Mouse (Mus musculus) liver, embryonic 14.5 days (tissue): ENCODE measurements around the gene Mtg1. TPM values are rescaled to one million over a fixed set of nuclear protein-coding genes. Genes with fewer than 3 reads are reported as not detected.

Experiments
- ATAC-seq: fragments of 200-750 bp; cut with Nextera tagmentation; 2 replicates; pipeline ENCODE4 v1.8.0; 2017; ENCODE audit warnings: moderate number of reproducible peaks, mild to moderate bottlenecking, moderate library complexity; ENCODE audit not compliant: insufficient read depth
- DNase-seq, 3 experiments: peaks; one replicate each; pipeline ENCODE4 v3.0.0-alpha.2; 2012 to 2013; ENCODE audit warnings: low read depth in 3 of 3, low spot score in 3 of 3
- H3K27ac ChIP-seq: fragments of 300-500 bp; sonication (generic); 2 replicates; pipeline ENCODE4 v1.5.1; 2014; ENCODE audit warnings: moderate library complexity, mild to moderate bottlenecking, control low read depth, inconsistent platforms
- H3K27me3 ChIP-seq: fragments of 300-500 bp; sonication (generic); 2 replicates; pipeline ENCODE4 v1.6.1; 2014; ENCODE audit warnings: mild to moderate bottlenecking, low read length, moderate library complexity; ENCODE audit not compliant: control insufficient read depth, insufficient read depth
- H3K36me3 ChIP-seq: fragments of 300-500 bp; sonication (generic); replicated peaks from 2 replicates; pipeline ENCODE4 v1.6.1; 2014; ENCODE audit warnings: low read depth; ENCODE audit not compliant: control insufficient read depth, insufficient read depth
- H3K4me1 ChIP-seq, 2 experiments: fragments of 200-500 bp in 1 of 2; fragments of 300-500 bp in 1 of 2; sonication (generic) in 1 of 2; replicated peaks; 2 replicates each; pipeline ENCODE4 v1.6.1; 2012 to 2014; ENCODE audit warnings: antibody characterized with exemption in 1 of 2, inconsistent platforms in 1 of 2, low read length in 1 of 2; ENCODE audit not compliant: control insufficient read depth in 2 of 2, insufficient read depth in 2 of 2
- H3K4me2 ChIP-seq: fragments of 300-500 bp; sonication (generic); 2 replicates; pipeline ENCODE4 v1.6.1; 2014; ENCODE audit warnings: low read depth, mild to moderate bottlenecking, control low read depth, moderate library complexity
- H3K4me3 ChIP-seq, 2 experiments: fragments of 200-500 bp in 1 of 2; fragments of 300-500 bp in 1 of 2; sonication (generic) in 1 of 2; 2 replicates each; pipeline ENCODE4 v1.5.1; 2012 to 2014; ENCODE audit warnings: low read depth in 2 of 2, low read length in 2 of 2, mild to moderate bottlenecking in 2 of 2, control low read depth in 1 of 2, inconsistent platforms in 1 of 2, moderate library complexity in 1 of 2; ENCODE audit not compliant: insufficient read depth in 1 of 2
- H3K9ac ChIP-seq: fragments of 300-500 bp; sonication (generic); replicated peaks from 2 replicates; pipeline ENCODE4 v1.6.1; 2014; ENCODE audit warnings: mild to moderate bottlenecking, control low read depth, moderate library complexity
- H3K9me3 ChIP-seq: fragments of 300-500 bp; sonication (generic); 2 replicates; pipeline ENCODE4 v1.6.1; 2016; ENCODE audit warnings: low read length, mixed read lengths; ENCODE audit not compliant: control insufficient read depth
- CTCF ChIP-seq: IDR thresholded peaks from 2 replicates; pipeline ENCODE4 v1.5.1; 2016; ENCODE audit warnings: antibody characterized with exemption, low read depth, control low read depth
- EP300 ChIP-seq: IDR thresholded peaks from 2 replicates; pipeline ENCODE4 v1.6.1; 2016; ENCODE audit warnings: antibody characterized with exemption, low read depth
- WGBS: fragments of 180-500 bp; shearing (Covaris S2); extraction: QIAGEN DNeasy Blood & Tissue Kit; methylation state at CpG from one replicate; pipeline ENCODE4 v1.1.7; 2014; ENCODE audit not compliant: insufficient replicate concordance; 5-methylcytosine and 5-hydroxymethylcytosine counted together
- polyA plus RNA-seq, 2 experiments: library from polyadenylated mRNA; depleted of rRNA in 1 of 2; stranded (reverse) in 1 of 2; unstranded in 1 of 2; fragments of >200 nt; fragmentation: Nextera tagmentation in 1 of 2; extraction: Ambion mirVana in 1 of 2; gene quantifications; 2 replicates each; pipeline versions ENCODE4 v1.2.1 to v1.2.3; 2012 to 2014

The Mtg1 gene
- polyA plus RNA-seq, 2 experiments: 14.6 to 17.3 TPM

- no peaks in the 10 kb centered on the region for H3K9me3 ChIP-seq
- DNase-seq (no peak), ATAC-seq (no peak)
Observed at GRCm38 (mm10) chr7:140154218-140154927, 17.0 kb downstream of the Mtg1 start, which contains the start of gene Sprn. TSS of gene Sprn (minus strand) at chr7:140154877.

DNA sequence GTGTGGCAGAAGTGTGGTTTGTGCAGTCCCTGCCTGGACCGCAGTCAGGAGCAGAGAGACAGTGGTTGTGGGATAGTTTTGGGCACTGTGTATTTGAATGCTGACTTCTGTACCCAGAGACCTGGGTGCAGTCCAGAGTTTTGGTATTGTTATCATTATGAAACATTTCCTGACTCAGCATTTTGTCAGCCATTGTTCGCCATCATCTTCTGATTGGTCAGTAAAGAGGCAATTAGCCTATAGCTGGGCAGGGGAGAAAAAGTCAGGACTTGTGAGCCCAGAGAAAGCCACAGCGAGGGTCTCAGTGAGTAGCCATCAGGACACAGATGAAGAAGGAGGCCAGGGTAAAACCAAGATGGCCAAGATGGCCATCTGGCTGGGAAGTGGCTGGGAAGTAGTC, 23.0 kb downstream of the Mtg1 start:
- H3K4me1 ChIP-seq: no peaks in the 10 kb centered on the region
- no peaks in the 10 kb centered on the region for H3K27me3 ChIP-seq
- H3K9me3 ChIP-seq: no peaks in the 10 kb centered on the region
- no peak overlapping the region for H3K4me3 ChIP-seq
- 49% methylated on average over 3 of the region's 3 CpGs for WGBS
- no peak overlapping the region for H3K4me2 ChIP-seq
- TF ChIP-seq CTCF (no peak), EP300 (no peak)
- H3K9ac ChIP-seq: no peak overlapping the region
- DNase-seq (no peak), ATAC-seq (no peak)
- H3K36me3 ChIP-seq: no peaks in the 10 kb centered on the region
- no peak overlapping the region for H3K27ac ChIP-seq

More at GRCm38 (mm10) chr7:140154218-140154927, 17.0 kb downstream of the Mtg1 start, which contains the start of gene Sprn:
- Histone ChIP-seq H3K4me3 (no peak within 1 kb of the TSS), H3K9ac (no peak within 1 kb of the TSS), H3K27ac (no peak within 1 kb of the TSS), H3K27me3 (peaks cover 27% of the 10 kb centered on the region), H3K4me1 (no peaks in the 10 kb centered on the region), H3K36me3 (no peaks in the 10 kb centered on the region; the same call in 1 of the 2 replicates), H3K4me2 (no peak within 1 kb of the TSS)
- TF ChIP-seq CTCF (no peak), EP300 (no peak)
- 8% methylated on average over 28 of the region's 28 CpGs for WGBS

GRCm38 (mm10) chr7:140164664-140165063, 27.3 kb downstream of the Mtg1 start, which contains the start of gene Olfr522:
TSS of gene Olfr522 (minus strand) at chr7:140164764.
- TF ChIP-seq CTCF (no peak), EP300 (no peak)
- ATAC-seq: no peak

DNA sequence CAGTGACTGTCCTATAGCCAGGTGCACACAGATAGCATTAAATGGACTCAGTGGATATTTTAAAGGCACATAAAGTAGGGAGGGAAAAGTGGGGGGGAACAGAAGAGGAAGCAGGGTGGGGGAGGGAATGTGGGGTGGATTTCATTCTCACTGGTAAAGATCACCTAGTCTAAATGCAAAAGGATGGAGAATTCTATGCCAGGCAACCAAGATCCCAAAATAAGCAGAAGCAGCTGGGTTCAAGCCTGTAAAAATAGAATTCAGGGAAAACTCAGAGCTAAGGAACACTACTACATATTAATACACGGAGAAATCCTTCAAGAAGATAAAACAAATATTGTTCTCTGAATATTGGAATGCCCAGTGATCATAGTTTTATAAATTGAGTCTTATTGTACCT, 30.6 kb downstream of the Mtg1 start:
- DNase-seq (no peak), ATAC-seq (no peak)
- H3K4me3 ChIP-seq: no peak overlapping the region
- TF ChIP-seq CTCF (no peak), EP300 (no peak)
- no peaks in the 10 kb centered on the region for H3K27me3 ChIP-seq
- no peaks in the 10 kb centered on the region for H3K4me1 ChIP-seq
- H3K4me2 ChIP-seq: no peak overlapping the region
- H3K9me3 ChIP-seq: no peaks in the 10 kb centered on the region
- WGBS: 55% methylated on average over 1 of the region's 1 CpGs
- no peaks in the 10 kb centered on the region for H3K36me3 ChIP-seq
- H3K9ac ChIP-seq: no peak overlapping the region
- H3K27ac ChIP-seq: no peak overlapping the region

More at GRCm38 (mm10) chr7:140164664-140165063, 27.3 kb downstream of the Mtg1 start, which contains the start of gene Olfr522:
- H3K4me3 ChIP-seq: no peak within 1 kb of the TSS
- no peaks in the 10 kb centered on the region for H3K9me3 ChIP-seq
- H3K27me3 ChIP-seq: no peaks in the 10 kb centered on the region
- no peaks in the 10 kb centered on the region for H3K4me1 ChIP-seq
- H3K9ac ChIP-seq: no peak within 1 kb of the TSS
- H3K4me2 ChIP-seq: no peak within 1 kb of the TSS
- H3K36me3 ChIP-seq: no peaks in the 10 kb centered on the region
- no peak for DNase-seq
- H3K27ac ChIP-seq: no peak within 1 kb of the TSS
- 52% methylated on average over 7 of the region's 7 CpGs for WGBS

DNA sequence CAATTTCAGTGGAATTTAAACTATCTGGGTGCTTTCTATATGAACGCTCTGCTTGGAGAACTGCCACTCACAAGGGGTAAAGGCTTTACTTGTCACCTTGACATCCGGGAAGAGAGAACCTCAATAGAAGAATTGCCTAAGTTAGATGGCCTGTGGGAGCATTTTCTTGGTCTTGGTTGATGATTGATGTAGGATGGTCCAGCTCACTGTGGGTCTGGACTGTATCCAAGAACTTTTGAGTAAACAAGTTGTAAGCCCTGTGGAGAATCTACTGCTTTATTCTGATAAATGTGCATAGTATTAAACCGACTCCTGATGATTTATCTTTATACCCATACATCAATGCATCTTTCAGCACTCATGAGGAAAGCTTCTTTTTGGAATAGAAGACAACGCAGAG, 32.0 kb downstream of the Mtg1 start:
- H3K36me3 ChIP-seq: no peaks in the 10 kb centered on the region
- 57% methylated on average over 4 of the region's 4 CpGs for WGBS
- ATAC-seq (no peak), DNase-seq (no peak)
- H3K4me2 ChIP-seq: no peak overlapping the region
- no peak overlapping the region for H3K27ac ChIP-seq
- H3K9ac ChIP-seq: no peak overlapping the region
- H3K27me3 ChIP-seq: no peaks in the 10 kb centered on the region
- no peak overlapping the region for H3K4me3 ChIP-seq
- no peaks in the 10 kb centered on the region for H3K9me3 ChIP-seq
- TF ChIP-seq CTCF: no peak
- TF ChIP-seq EP300: no peak
- H3K4me1 ChIP-seq: no peaks in the 10 kb centered on the region
